Mouse (Mus musculus): Measurements from ENCODE around the gene Colgalt1. TPM values are rescaled to one million over a fixed set of nuclear protein-coding genes. Genes with fewer than 3 reads are reported as not detected.
A peak's percentile ranks its signal among the peaks of the same experiment; 100 is the strongest.

Gene Colgalt1
- polyA plus RNA-seq, 1 experiment from 2014 or later: 60.1 TPM

DNA sequence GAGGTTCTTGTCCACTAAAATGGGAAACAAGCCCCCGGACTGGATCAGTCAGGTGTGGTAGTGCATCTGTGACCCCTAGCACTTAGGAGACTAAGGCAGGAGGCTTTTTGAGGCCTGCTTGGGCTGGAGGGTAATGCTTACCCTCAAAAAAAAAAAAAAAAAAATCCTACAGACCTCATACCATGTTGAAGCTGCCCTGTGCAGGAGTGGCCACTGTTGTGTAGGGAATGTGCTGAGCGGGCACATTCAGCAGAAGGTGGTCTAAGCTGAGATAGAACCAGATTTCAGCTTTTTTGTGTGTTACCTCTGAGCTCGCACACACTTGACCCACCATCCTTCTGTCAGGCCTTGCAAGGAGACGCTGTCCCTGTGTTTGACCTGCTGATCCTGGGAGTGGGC, 16.5 kb upstream of the Colgalt1 start:
- no peak for ATAC-seq (ENCODE audit: insufficient read depth, low FRiP score)
- WGBS: 91% methylated on average over 4 of the region's 4 CpGs

DNA sequence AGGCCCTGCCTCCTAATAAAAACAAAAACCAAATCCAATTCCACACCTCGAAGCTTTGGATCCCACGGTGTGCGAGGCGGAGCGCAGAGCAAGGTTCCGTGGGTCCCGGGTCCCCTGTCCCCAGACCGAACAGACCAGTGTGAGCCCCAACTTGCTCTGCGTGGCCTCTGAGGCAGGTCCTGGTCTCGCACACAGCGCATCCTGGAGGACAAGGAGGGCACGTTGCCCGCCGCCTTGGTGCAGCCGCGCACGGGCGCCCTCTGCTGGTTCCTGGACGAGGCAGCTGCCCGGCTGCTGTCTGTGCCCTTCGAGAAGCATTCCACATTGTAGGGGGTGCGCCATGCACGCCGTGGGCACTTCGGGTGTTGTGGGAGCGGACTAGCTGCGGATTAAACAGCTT, 14.9 kb upstream of the Colgalt1 start:
- peak overlapping the region; percentile 19; the same call in 1 of the 2 replicates for H3K4me2 ChIP-seq (ENCODE audit: low read depth, low read length)
- no peak overlapping the region for H3K4me3 ChIP-seq (replicated peaks; ENCODE audit: low read length)
- H3K9me3 ChIP-seq (replicated peaks; ENCODE audit: control insufficient read depth, low read length): no peaks in the 10 kb centered on the region
- H3K27me3 ChIP-seq (ENCODE audit: control insufficient read depth, insufficient read depth, low read length): peaks cover 5% of the 10 kb centered on the region; the same call in 1 of the 2 replicates
- peak overlapping the region; percentile 46 for H3K9ac ChIP-seq (ENCODE audit: low read length)
- no peak overlapping the region for H3K27ac ChIP-seq (ENCODE audit: low read length)
- H3K4me1 ChIP-seq (ENCODE audit: control insufficient read depth, insufficient read depth, low read length): peaks cover 21% of the 10 kb centered on the region
- WGBS: 5% methylated on average over 27 of the region's 27 CpGs
- peak; percentile 17; the same call in 1 of the 2 replicates for ATAC-seq (ENCODE audit: insufficient read depth, low FRiP score)
- no peaks in the 10 kb centered on the region; the same call in 1 of the 2 replicates for H3K36me3 ChIP-seq (ENCODE audit: control insufficient read depth, insufficient read depth, low read length)

More for the DNA sequence above, 16.5 kb upstream of the Colgalt1 start:
- Histone ChIP-seq H3K9ac (ENCODE audit: low read length) (no peak overlapping the region), H3K9me3 (replicated peaks; ENCODE audit: control insufficient read depth, low read length) (no peaks in the 10 kb centered on the region), H3K4me3 (replicated peaks; ENCODE audit: low read length) (no peak overlapping the region), H3K4me2 (ENCODE audit: low read depth, low read length) (no peak overlapping the region), H3K36me3 (ENCODE audit: control insufficient read depth, insufficient read depth, low read length) (no peaks in the 10 kb centered on the region; the same call in 1 of the 2 replicates), H3K4me1 (ENCODE audit: control insufficient read depth, insufficient read depth, low read length) (peaks cover 24% of the 10 kb centered on the region), H3K27me3 (ENCODE audit: control insufficient read depth, insufficient read depth, low read length) (no peaks in the 10 kb centered on the region), H3K27ac (ENCODE audit: low read length) (no peak overlapping the region)

DNA sequence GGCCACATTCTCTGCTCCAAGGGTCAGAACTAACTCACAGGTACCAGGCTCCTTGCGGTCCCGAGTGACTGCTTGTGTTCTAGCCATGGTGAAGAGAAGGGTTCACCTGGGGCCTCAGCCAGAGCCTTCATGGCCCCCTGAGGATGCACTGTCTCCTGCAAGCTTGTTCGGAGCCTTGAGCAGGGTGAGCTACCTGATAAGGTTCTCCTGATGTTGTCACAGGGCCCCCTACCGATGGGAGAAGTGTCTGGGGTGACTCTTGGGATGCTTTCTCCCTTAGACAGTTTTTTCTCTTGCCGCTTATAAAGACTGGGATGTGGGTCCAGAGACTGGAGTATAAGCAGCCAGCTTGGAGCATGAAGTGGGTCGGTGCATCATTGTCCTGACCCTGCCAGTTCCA, 14.4 kb upstream of the Colgalt1 start:
- ATAC-seq (ENCODE audit: insufficient read depth, low FRiP score): no peak
- Histone ChIP-seq H3K27ac (ENCODE audit: low read length) (no peak overlapping the region), H3K27me3 (ENCODE audit: control insufficient read depth, insufficient read depth, low read length) (peaks cover 6% of the 10 kb centered on the region; the same call in 1 of the 2 replicates), H3K9ac (ENCODE audit: low read length) (peak overlapping the region; percentile 46; the same call in 1 of the 2 replicates), H3K4me1 (ENCODE audit: control insufficient read depth, insufficient read depth, low read length) (peaks cover 16% of the 10 kb centered on the region), H3K9me3 (replicated peaks; ENCODE audit: control insufficient read depth, low read length) (no peaks in the 10 kb centered on the region), H3K4me3 (replicated peaks; ENCODE audit: low read length) (no peak overlapping the region), H3K4me2 (ENCODE audit: low read depth, low read length) (no peak overlapping the region), H3K36me3 (ENCODE audit: control insufficient read depth, insufficient read depth, low read length) (no peaks in the 10 kb centered on the region; the same call in 1 of the 2 replicates)
- 58% methylated on average over 6 of the region's 6 CpGs for WGBS

DNA sequence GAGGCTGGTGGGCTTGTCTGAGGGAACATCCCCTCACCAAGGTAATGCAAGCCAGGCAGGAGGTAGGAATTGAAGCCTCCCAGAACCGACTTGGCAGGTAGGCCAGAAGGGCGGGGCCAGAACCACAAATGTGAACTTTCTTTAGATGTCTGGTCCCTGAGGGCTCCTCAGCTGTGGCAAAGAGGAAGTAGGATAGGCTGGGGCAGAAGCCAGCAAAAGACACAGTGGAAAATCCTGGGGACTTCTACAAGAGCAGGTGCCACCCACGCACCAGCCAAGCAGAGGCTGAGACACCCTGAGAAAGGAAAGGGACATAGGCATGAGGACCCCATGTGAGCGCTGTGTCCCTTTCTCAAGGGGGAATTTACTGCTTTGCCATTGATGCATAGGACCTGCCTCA, 14.0 kb upstream of the Colgalt1 start:
- H3K36me3 ChIP-seq (ENCODE audit: control insufficient read depth, insufficient read depth, low read length): no peaks in the 10 kb centered on the region; the same call in 1 of the 2 replicates
- H3K27ac ChIP-seq (ENCODE audit: low read length): no peak overlapping the region
- no peak overlapping the region for H3K9ac ChIP-seq (ENCODE audit: low read length)
- no peak overlapping the region for H3K4me3 ChIP-seq (replicated peaks; ENCODE audit: low read length)
- 75% methylated on average over 4 of the region's 4 CpGs for WGBS
- peaks cover 15% of the 10 kb centered on the region for H3K4me1 ChIP-seq (ENCODE audit: control insufficient read depth, insufficient read depth, low read length)
- H3K9me3 ChIP-seq (replicated peaks; ENCODE audit: control insufficient read depth, low read length): no peaks in the 10 kb centered on the region
- peaks cover 6% of the 10 kb centered on the region; the same call in 1 of the 2 replicates for H3K27me3 ChIP-seq (ENCODE audit: control insufficient read depth, insufficient read depth, low read length)
- ATAC-seq (ENCODE audit: insufficient read depth, low FRiP score): no peak
- no peak overlapping the region for H3K4me2 ChIP-seq (ENCODE audit: low read depth, low read length)

DNA sequence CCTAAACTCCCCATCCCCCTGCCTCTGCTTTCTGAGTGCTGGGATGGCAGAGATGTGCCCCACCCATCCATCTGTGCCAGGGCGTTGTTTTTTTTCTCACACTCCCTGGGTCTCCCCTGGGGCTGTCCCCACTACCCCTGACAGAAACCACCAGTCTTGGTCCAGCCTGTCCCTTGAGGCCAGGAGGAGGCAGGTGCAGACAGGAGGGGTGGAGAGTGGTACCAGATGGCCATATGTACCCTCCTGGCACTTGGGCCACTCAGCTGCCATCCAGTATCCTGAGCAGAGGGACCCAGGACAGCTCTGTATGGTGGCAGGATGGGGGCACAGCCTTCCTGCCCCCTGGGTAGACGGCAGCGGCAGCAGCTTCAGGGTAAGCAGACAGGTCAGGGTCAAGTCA, 13.3 kb upstream of the Colgalt1 start, which contains the start of gene Fam129c:
Fam129c (plus strand) TSS at position 198 of the 400 bp plus-strand sequence.
- H3K9ac ChIP-seq (ENCODE audit: low read length): no peak within 1 kb of the TSS
- no peak within 1 kb of the TSS for H3K4me3 ChIP-seq (replicated peaks; ENCODE audit: low read length)
- no peaks in the 10 kb centered on the region for H3K9me3 ChIP-seq (replicated peaks; ENCODE audit: control insufficient read depth, low read length)
- ATAC-seq (ENCODE audit: insufficient read depth, low FRiP score): no peak
- H3K4me2 ChIP-seq (ENCODE audit: low read depth, low read length): no peak within 1 kb of the TSS
- peaks cover 7% of the 10 kb centered on the region for H3K27me3 ChIP-seq (ENCODE audit: control insufficient read depth, insufficient read depth, low read length)
- 82% methylated on average over 3 of the region's 3 CpGs for WGBS
- no peaks in the 10 kb centered on the region; the same call in 1 of the 2 replicates for H3K36me3 ChIP-seq (ENCODE audit: control insufficient read depth, insufficient read depth, low read length)
- H3K4me1 ChIP-seq (ENCODE audit: control insufficient read depth, insufficient read depth, low read length): peaks cover 18% of the 10 kb centered on the region
- no peak within 1 kb of the TSS for H3K27ac ChIP-seq (ENCODE audit: low read length)

DNA sequence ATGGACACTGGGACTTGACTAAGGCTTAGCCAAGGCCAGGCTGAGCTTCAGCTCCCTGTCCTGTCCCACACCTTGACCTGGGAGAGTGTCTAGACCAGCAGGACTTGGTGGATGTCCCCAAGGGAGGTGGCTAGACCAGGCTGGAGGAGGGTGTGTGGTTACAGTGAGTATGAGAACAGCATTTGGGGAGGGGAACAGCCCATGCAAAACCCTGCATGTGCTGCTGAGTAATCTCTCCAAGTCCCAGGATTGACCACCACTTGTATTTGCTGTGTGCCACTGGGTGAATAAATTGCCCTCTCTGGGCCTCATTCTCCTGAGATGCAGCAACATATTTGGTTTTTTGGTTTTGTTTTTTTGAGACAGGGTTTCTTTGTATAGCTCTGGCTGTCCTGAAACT, 12.4 kb upstream of the Colgalt1 start:
- no peak for ATAC-seq (ENCODE audit: insufficient read depth, low FRiP score)
- Histone ChIP-seq H3K4me3 (replicated peaks; ENCODE audit: low read length) (no peak overlapping the region), H3K27me3 (ENCODE audit: control insufficient read depth, insufficient read depth, low read length) (peaks cover 10% of the 10 kb centered on the region), H3K27ac (ENCODE audit: low read length) (no peak overlapping the region), H3K36me3 (ENCODE audit: control insufficient read depth, insufficient read depth, low read length) (no peaks in the 10 kb centered on the region; the same call in 1 of the 2 replicates), H3K9ac (ENCODE audit: low read length) (no peak overlapping the region), H3K4me1 (ENCODE audit: control insufficient read depth, insufficient read depth, low read length) (peaks cover 17% of the 10 kb centered on the region), H3K4me2 (ENCODE audit: low read depth, low read length) (no peak overlapping the region), H3K9me3 (replicated peaks; ENCODE audit: control insufficient read depth, low read length) (no peaks in the 10 kb centered on the region)

DNA sequence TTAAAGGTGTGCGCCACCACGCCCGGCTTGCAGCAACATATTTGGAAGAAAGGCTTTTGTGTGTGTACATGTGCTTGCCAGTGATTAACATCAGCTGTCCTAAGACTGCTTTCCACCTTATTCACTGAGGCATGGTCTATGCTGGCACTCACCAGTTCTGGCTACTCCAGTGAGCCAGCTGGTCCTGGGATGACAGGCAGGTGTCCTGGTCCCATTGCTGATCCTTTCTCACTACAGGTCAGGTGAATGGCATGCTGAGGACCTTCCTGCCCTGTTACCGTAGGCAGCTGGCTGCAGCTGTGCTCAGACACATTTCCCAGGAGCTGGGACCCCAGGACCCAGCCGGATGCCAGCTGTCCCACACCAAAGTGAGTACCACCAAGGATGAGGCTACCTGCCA, 12.0 kb upstream of the Colgalt1 start:
- Histone ChIP-seq H3K36me3 (ENCODE audit: control insufficient read depth, insufficient read depth, low read length) (no peaks in the 10 kb centered on the region; the same call in 1 of the 2 replicates), H3K9me3 (replicated peaks; ENCODE audit: control insufficient read depth, low read length) (no peaks in the 10 kb centered on the region), H3K9ac (ENCODE audit: low read length) (no peak overlapping the region), H3K4me2 (ENCODE audit: low read depth, low read length) (no peak overlapping the region), H3K4me1 (ENCODE audit: control insufficient read depth, insufficient read depth, low read length) (peaks cover 16% of the 10 kb centered on the region), H3K27ac (ENCODE audit: low read length) (no peak overlapping the region), H3K4me3 (replicated peaks; ENCODE audit: low read length) (no peak overlapping the region), H3K27me3 (ENCODE audit: control insufficient read depth, insufficient read depth, low read length) (peaks cover 10% of the 10 kb centered on the region)
- no peak for ATAC-seq (ENCODE audit: insufficient read depth, low FRiP score)
- WGBS: 92% methylated on average over 5 of the region's 5 CpGs

DNA sequence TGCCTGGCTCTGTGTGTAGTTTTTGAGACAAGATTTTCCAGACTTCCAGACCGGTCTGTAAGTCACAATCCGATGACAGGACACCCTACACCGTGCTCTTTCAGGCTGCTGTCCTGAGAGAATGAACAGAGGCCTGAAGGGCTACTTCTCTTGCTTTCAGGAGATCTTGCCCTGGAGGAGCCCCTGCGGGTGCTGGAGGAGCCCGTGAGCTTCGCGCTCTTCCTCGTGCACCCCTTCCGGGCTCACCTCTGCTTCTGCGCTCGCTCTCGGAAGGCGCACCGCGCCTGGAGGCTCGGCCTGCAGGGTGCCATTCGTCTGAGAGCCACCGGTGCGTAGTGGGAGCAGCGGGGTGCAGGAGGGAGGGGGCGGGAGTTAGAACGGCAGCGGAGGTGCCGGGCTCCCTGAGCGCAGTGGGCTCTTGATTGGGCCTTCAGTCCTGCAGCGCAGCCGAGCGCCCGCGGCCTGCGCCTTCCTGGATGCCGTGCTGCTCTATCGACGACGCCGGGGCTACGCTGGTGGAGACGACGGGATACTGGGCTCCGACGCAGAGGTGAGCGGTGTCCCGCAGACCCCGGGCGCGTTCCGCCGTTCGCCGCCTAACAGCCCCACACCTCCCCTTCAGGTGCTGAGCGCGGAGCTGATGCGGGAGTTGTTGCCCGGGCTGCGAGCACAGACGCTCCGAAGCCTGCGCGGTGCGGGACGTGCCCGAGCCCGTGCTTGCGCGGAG, 8.7 kb upstream of the Colgalt1 start:
- Histone ChIP-seq H3K4me1 (ENCODE audit: control insufficient read depth, insufficient read depth, low read length) (peaks cover 12% of the 10 kb centered on the region), H3K4me2 (ENCODE audit: low read depth, low read length) (peak overlapping the region; percentile 70), H3K9ac (ENCODE audit: low read length) (peak overlapping the region; percentile 59), H3K36me3 (ENCODE audit: control insufficient read depth, insufficient read depth, low read length) (no peaks in the 10 kb centered on the region), H3K27me3 (ENCODE audit: control insufficient read depth, insufficient read depth, low read length) (peaks cover 10% of the 10 kb centered on the region), H3K4me3 (replicated peaks; ENCODE audit: low read length) (peak overlapping the region; percentile 43), H3K27ac (ENCODE audit: low read length) (peak overlapping the region; percentile 36; the same call in 1 of the 2 replicates), H3K9me3 (replicated peaks; ENCODE audit: control insufficient read depth, low read length) (no peaks in the 10 kb centered on the region)
- 4% methylated on average over 65 of the region's 65 CpGs for WGBS
- ATAC-seq (ENCODE audit: insufficient read depth, low FRiP score): 0 out of 2 replicates have a peak, but pooled peaks have one; percentile 5

DNA sequence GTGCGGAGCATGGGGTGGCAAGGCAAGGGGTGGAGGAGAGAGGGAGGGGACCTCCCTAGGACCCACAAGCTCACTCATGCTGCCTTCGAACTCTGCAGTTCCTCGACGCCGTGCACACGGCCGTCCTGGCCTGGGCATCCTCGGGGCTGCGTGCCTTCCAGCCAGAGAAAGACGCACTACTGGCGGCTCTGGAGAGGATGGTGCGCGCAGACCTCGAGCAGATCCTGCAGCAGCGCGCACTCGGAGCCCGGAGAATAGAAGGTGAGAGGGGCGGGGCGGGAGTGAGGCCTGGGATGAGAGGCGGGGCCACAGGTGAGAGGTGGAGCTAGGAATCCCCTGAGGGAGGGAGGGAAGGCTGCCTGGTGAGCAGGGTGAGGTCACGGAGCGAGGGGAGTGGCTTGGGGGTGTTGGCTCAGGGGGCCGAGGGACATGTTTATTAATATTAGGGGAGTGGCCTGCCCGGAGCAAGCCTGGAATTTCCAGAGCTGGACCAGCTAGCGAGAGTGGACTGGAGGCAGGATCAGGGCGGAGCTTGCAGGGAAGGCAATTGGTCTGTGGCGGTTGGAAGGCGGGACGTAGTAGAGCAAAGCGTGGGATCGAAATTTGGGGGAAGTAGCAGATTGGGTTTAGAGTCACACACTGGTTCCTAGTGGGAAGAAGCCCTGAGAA, 8.0 kb upstream of the Colgalt1 start:
- H3K36me3 ChIP-seq (ENCODE audit: control insufficient read depth, insufficient read depth, low read length): no peaks in the 10 kb centered on the region
- peak overlapping the region; percentile 43 for H3K4me3 ChIP-seq (replicated peaks; ENCODE audit: low read length)
- peak; percentile 93 for ATAC-seq (ENCODE audit: insufficient read depth, low FRiP score)
- peak overlapping the region; percentile 70 for H3K4me2 ChIP-seq (ENCODE audit: low read depth, low read length)
- under 1% methylated on average over 32 of the region's 32 CpGs for WGBS
- peaks cover 10% of the 10 kb centered on the region for H3K27me3 ChIP-seq (ENCODE audit: control insufficient read depth, insufficient read depth, low read length)
- peak overlapping the region; percentile 36; the same call in 1 of the 2 replicates for H3K27ac ChIP-seq (ENCODE audit: low read length)
- peak overlapping the region; percentile 59 for H3K9ac ChIP-seq (ENCODE audit: low read length)
- H3K9me3 ChIP-seq (replicated peaks; ENCODE audit: control insufficient read depth, low read length): no peaks in the 10 kb centered on the region
- peaks cover 12% of the 10 kb centered on the region for H3K4me1 ChIP-seq (ENCODE audit: control insufficient read depth, insufficient read depth, low read length)

Data from stomach, embryonic 16.5 days (tissue).